Mouse (Mus musculus) spleen, adult 2 months (tissue): Measurements from ENCODE around the gene 1700025G04Rik. TPM values are rescaled to one million over a fixed set of nuclear protein-coding genes. Genes with fewer than 3 reads are reported as not detected.

Experiments
- DNase-seq, 2 experiments: peaks; one replicate each; pipeline versions ENCODE4 v3.0.0 to v3.0.0-alpha.2; 2012 to 2021; ENCODE audit warnings: low spot score in 2 of 2, low read depth in 1 of 2
- H3K27ac ChIP-seq: fragments of 200-500 bp; 2 replicates; pipeline ENCODE4 v1.5.1; 2012; ENCODE audit warnings: low read length, inconsistent platforms; ENCODE audit not compliant: insufficient read depth
- H3K27me3 ChIP-seq: fragments of 200-500 bp; 2 replicates; pipeline ENCODE4 v1.6.1; 2012; ENCODE audit warnings: mild to moderate bottlenecking, moderate library complexity, low read length, inconsistent platforms; ENCODE audit not compliant: control insufficient read depth, insufficient read depth
- H3K36me3 ChIP-seq: fragments of 200-500 bp; 2 replicates; pipeline ENCODE4 v1.6.1; 2012; ENCODE audit warnings: mild to moderate bottlenecking, low read length, inconsistent platforms; ENCODE audit not compliant: control insufficient read depth, insufficient read depth
- H3K4me1 ChIP-seq: fragments of 200-500 bp; 2 replicates; pipeline ENCODE4 v1.6.1; 2011; ENCODE audit warnings: inconsistent platforms; ENCODE audit not compliant: control insufficient read depth, insufficient read depth, insufficient read length
- H3K4me3 ChIP-seq: fragments of 200-500 bp; 2 replicates; pipeline ENCODE4 v1.5.1; 2011; ENCODE audit warnings: mild to moderate bottlenecking, inconsistent platforms; ENCODE audit not compliant: insufficient read depth, insufficient read length; ENCODE audit errors: extremely low read depth
- CTCF ChIP-seq: fragments of 200-500 bp; IDR thresholded peaks from 2 replicates; pipeline ENCODE4 v1.5.1; 2011; ENCODE audit warnings: mild to moderate bottlenecking, inconsistent platforms; ENCODE audit not compliant: insufficient read depth, insufficient read length, insufficient replicate concordance; ENCODE audit errors: extremely low read depth
- POLR2A ChIP-seq: fragments of 200-500 bp; IDR thresholded peaks from 2 replicates; pipeline ENCODE4 v1.6.1; 2011; ENCODE audit warnings: low read depth, low read length, inconsistent platforms
- WGBS: fragments of 180-500 bp; shearing (Covaris S2); methylation state at CpG from one replicate; pipeline ENCODE4 v1.1.7; 2018; 5-methylcytosine and 5-hydroxymethylcytosine counted together
- polyA plus RNA-seq: library from polyadenylated mRNA; depleted of rRNA; stranded (reverse); fragments of >200 nt; gene quantifications from 2 replicates; pipeline ENCODE4 v1.2.3, GENCODE M21; 2012

Gene 1700025G04Rik
- polyA plus RNA-seq, 1 experiment: 0.99 TPM

DNA sequence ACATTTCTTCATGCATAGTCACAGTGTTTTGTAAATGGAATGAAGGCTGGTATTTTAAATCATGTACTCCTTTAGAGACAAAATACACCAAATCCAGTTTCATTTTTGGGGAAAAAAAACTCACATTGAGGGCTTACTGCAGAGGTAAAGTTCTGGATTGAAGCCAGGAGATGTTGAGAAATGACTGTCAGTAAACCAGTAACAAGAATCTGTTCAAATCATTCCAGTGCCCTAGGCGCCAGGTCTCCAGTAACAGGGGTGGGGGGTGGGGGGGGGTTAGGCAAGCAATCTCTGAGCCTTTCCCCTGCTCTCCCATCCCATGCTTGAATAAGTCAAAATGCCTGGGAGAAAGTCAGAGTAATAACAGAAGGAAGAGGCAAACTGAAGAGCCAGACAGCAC is 234.4 kb downstream of the 1700025G04Rik start:
- Histone ChIP-seq H3K27ac (no peak overlapping the region), H3K36me3 (no peaks in the 10 kb centered on the region), H3K4me3 (no peak overlapping the region), H3K27me3 (no peaks in the 10 kb centered on the region), H3K4me1 (no peaks in the 10 kb centered on the region)
- DNase-seq: no peak
- no peak for TF ChIP-seq CTCF
- WGBS: 74% methylated on average over 1 of the region's 1 CpGs

GRCm38 (mm10) chr1:151851976-151852375 is 237.9 kb downstream of the 1700025G04Rik start:
- Histone ChIP-seq H3K27ac (no peak overlapping the region), H3K4me3 (no peak overlapping the region), H3K27me3 (no peaks in the 10 kb centered on the region), H3K4me1 (no peaks in the 10 kb centered on the region), H3K36me3 (no peaks in the 10 kb centered on the region)
- 84% methylated on average over 3 of the region's 3 CpGs for WGBS
- no peak for DNase-seq
- TF ChIP-seq CTCF (no peak), POLR2A (no peak)

GRCm38 (mm10) chr1:151851051-151851848 is 238.7 kb downstream of the 1700025G04Rik start:
- H3K36me3 ChIP-seq: no peaks in the 10 kb centered on the region
- DNase-seq: no peak
- TF ChIP-seq POLR2A (no peak), CTCF (no peak)
- H3K4me3 ChIP-seq: no peak overlapping the region
- no peaks in the 10 kb centered on the region for H3K27me3 ChIP-seq
- H3K27ac ChIP-seq: no peak overlapping the region
- no peaks in the 10 kb centered on the region for H3K4me1 ChIP-seq
- WGBS: 89% methylated on average over 20 of the region's 20 CpGs

GRCm38 (mm10) chr1:151849993-151850608 is 239.8 kb downstream of the 1700025G04Rik start:
- no peaks in the 10 kb centered on the region for H3K27me3 ChIP-seq
- WGBS: 95% methylated on average over 16 of the region's 16 CpGs
- H3K4me3 ChIP-seq: no peak overlapping the region
- H3K36me3 ChIP-seq: no peaks in the 10 kb centered on the region
- H3K4me1 ChIP-seq: no peaks in the 10 kb centered on the region
- H3K27ac ChIP-seq: no peak overlapping the region
- no peak for TF ChIP-seq POLR2A
- TF ChIP-seq CTCF: no peak
- DNase-seq: no peak

- Histone ChIP-seq H3K4me1 (no peaks in the 10 kb centered on the region), H3K27me3 (no peaks in the 10 kb centered on the region), H3K4me3 (no peak overlapping the region), H3K36me3 (no peaks in the 10 kb centered on the region), H3K27ac (no peak overlapping the region)
- no peak for DNase-seq
- TF ChIP-seq CTCF (no peak), POLR2A (no peak)
- WGBS: 73% methylated on average over 2 of the region's 2 CpGs
These were observed 241.6 kb downstream of the 1700025G04Rik start for GRCm38 (mm10) chr1:151848286-151848685.

DNA sequence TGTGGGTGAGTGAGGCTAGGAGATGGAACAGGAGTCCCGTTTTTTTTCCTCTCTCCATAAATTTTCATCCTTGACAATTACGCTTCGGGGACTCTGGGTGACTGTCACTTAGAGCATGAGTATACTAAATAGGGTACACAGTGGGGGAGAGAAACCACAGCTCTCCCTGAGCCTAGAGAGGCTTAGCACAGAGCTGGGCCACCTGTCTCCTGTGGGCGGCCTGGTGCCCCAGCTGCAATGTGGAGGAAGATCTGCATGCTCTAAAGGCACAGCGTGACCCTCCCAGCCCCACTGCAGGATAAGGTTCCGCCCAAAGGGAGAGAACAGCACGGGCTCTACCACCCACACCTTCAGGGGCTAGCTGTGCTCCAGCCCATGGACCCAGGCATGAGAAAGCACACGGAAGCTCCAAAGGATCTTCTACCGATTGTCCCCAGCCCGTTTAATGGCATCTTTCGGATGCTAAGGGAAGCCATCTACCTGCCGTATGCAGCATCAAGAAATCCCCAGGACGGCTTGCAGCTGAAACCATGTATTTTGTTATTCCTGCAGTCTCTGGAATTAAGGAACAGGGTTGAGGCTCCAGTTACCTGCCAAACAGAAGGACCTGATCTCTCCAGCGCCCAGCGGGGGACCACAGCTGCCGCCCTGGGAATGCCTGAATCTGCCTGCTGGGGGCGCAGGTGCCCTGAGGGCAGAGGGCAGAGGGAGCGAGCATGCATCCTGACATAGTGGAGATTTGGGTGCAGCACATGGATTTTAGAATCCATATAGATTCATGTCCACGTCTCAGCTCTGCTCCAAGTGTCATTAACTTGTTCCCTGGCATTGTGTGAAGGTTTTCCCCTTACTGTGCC is 243.8 kb downstream of the 1700025G04Rik start:
- Histone ChIP-seq H3K27me3 (no peaks in the 10 kb centered on the region), H3K4me1 (no peaks in the 10 kb centered on the region), H3K4me3 (no peak overlapping the region), H3K36me3 (no peaks in the 10 kb centered on the region), H3K27ac (no peak overlapping the region)
- no peak for TF ChIP-seq CTCF
- TF ChIP-seq POLR2A: no peak
- 66% methylated on average over 19 of the region's 19 CpGs for WGBS
- no peak for DNase-seq
